Mouse (Mus musculus) left cerebral cortex, adult 8-10 months (tissue): Measurements from ENCODE around the gene Akain1. TPM values are rescaled to one million over a fixed set of nuclear protein-coding genes. Genes with fewer than 3 reads are reported as not detected.

Source experiments
- DNase-seq, 2 experiments: peaks; one replicate each; pipeline ENCODE4 v3.0.0; 2022; ENCODE audit warnings: low spot score in 2 of 2
- total RNA-seq, 4 experiments: library from RNA; stranded (reverse); gene quantifications; 2 replicates each; pipeline ENCODE4 v1.2.4; 2022

The Akain1 gene
- 1 to 10 TPM; 5.4 to 8.5 (median 6.4) TPM for total RNA-seq

GRCm38 (mm10) chr17:69438990-69439491, at the start of gene Akain1:
Gene Akain1, plus strand, starts transcription at chr17:69439326.
- DNase-seq, result peak; percentile 12 to 25

GRCm38 (mm10) chr17:69396147-69397033, 42.7 kb upstream of the Akain1 start:
- DNase-seq, result no peak

GRCm38 (mm10) chr17:69397163-69397562, 42.0 kb upstream of the Akain1 start:
- no peak for DNase-seq

- no peak for DNase-seq
Observed at GRCm38 (mm10) chr17:69398092-69398491, 41.0 kb upstream of the Akain1 start.

GRCm38 (mm10) chr17:69401146-69401545, 38.0 kb upstream of the Akain1 start:
- DNase-seq, result no peak

- no peak for DNase-seq
Observed at GRCm38 (mm10) chr17:69416163-69416562, 23.0 kb upstream of the Akain1 start.

GRCm38 (mm10) chr17:69416920-69417661, 22.0 kb upstream of the Akain1 start:
- peak; percentile 88 to 94 for DNase-seq

GRCm38 (mm10) chr17:69417724-69418373, 21.3 kb upstream of the Akain1 start:
- no peak for DNase-seq

GRCm38 (mm10) chr17:69421592-69421991, 17.5 kb upstream of the Akain1 start:
- DNase-seq, result no peak

GRCm38 (mm10) chr17:69437836-69438235, 1.3 kb upstream of the Akain1 start:
- DNase-seq, result no peak

- no peak for DNase-seq
Observed at GRCm38 (mm10) chr17:69438486-69438885, 640 bp upstream of the Akain1 start.

GRCm38 (mm10) chr17:69439571-69440480, 700 bp downstream of the Akain1 start:
- peak; percentile 11 to 24 for DNase-seq

- no peak for DNase-seq
Observed at GRCm38 (mm10) chr17:69441041-69441440, 1.9 kb downstream of the Akain1 start.

- no peak for DNase-seq
Observed at GRCm38 (mm10) chr17:69448679-69449078, 9.6 kb downstream of the Akain1 start.

- DNase-seq, result no peak
Observed at GRCm38 (mm10) chr17:69461680-69462079, 22.6 kb downstream of the Akain1 start.

GRCm38 (mm10) chr17:69463037-69463436, 23.9 kb downstream of the Akain1 start:
- DNase-seq, result no peak

GRCm38 (mm10) chr17:69471171-69471570, 32.0 kb downstream of the Akain1 start:
- no peak for DNase-seq

GRCm38 (mm10) chr17:69472401-69472800, 33.3 kb downstream of the Akain1 start:
- DNase-seq, result no peak

GRCm38 (mm10) chr17:69474084-69474483, 35.0 kb downstream of the Akain1 start:
- DNase-seq, result no peak

- peak in 1 of 2 experiments; percentile 36 for DNase-seq
Observed at GRCm38 (mm10) chr17:69475423-69475822, 36.3 kb downstream of the Akain1 start.

- no peak for DNase-seq
Observed at GRCm38 (mm10) chr17:69477526-69477925, 38.4 kb downstream of the Akain1 start.
